11 mouse cellular contexts compared by ENCODE assay signal in the genomic region with DNA sequence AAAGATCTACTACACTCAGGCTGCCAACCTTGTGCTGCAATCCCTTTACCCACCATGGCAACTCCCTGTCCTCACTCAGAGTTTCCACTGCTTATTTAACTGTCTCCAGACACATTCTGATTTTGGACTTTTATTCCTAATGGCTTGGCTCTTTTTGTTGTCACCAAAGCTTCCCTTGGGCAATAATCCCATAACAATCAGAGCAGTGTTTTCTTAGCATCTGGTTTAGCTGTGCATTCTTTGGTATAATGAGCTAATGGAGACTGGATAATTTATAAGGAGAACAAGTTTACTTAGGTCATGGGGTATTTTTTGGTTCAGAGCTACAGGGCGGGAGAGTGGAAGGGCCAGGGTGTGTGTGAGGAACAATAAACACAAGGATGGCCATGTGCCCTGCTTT.
"Had no signal": no experiment of that assay in that cellular context is flagged by ENCODE, and none has a peak within 500 bp of the region (broad histone marks: within the 10 kb centered on the region; RNA-seq: fewer than 3 reads in every experiment).

No protein-coding gene starts in this region.

- DNase-seq: gastrocnemius, postnatal 14 days; heart, adult 2 months; heart, postnatal 4 days; kidney, adult 18-20 months; kidney, adult 8-10 months; kidney, postnatal 10 days; kidney, postnatal 25 days; kidney, postnatal 4 days; layer of hippocampus, adult 9-11 months; liver; liver, embryonic 13.5 days had no signal
